Mouse (Mus musculus): ENCODE measurements around the gene Cdc42ep4. TPM values are rescaled to one million over a fixed set of nuclear protein-coding genes. Genes with fewer than 3 reads are reported as not detected.

Cdc42ep4 gene
- polyA plus RNA-seq, 2 experiments, result 47.3 to 49.6 TPM

GRCm38 (mm10) chr11:113774773-113775172 is 23.1 kb upstream of the Cdc42ep4 start:
- no peaks in the 10 kb centered on the region for H3K36me3 ChIP-seq (ENCODE audit: control insufficient read depth, insufficient read depth, low read length)
- H3K27ac ChIP-seq (replicated peaks; ENCODE audit: low read depth, low read length), result no peak overlapping the region
- no peaks in the 10 kb centered on the region for H3K27me3 ChIP-seq (ENCODE audit: control insufficient read depth, insufficient read depth, low read length)
- DNase-seq (ENCODE audit: low spot score), result no peak
- H3K9me3 ChIP-seq (ENCODE audit: control insufficient read depth, low read length), result no peaks in the 10 kb centered on the region
- TF ChIP-seq POLR2A (IDR thresholded peaks at IDR 0.05; ENCODE audit: borderline replicate concordance, extremely low read depth, insufficient read depth, insufficient read length), result no peak
- H3K9ac ChIP-seq (ENCODE audit: low read depth, low read length, severe bottlenecking), result no peak overlapping the region
- peaks cover 12% of the 10 kb centered on the region for H3K4me1 ChIP-seq (ENCODE audit: control insufficient read depth, insufficient read depth, low read length)
- no peak overlapping the region for H3K4me3 ChIP-seq (replicated peaks; ENCODE audit: low read length)
- ATAC-seq (ENCODE audit: low FRiP score, low read depth), result no peak
- 90% methylated on average over 3 of the region's 3 CpGs for WGBS
- no peak overlapping the region for H3K4me2 ChIP-seq (replicated peaks; ENCODE audit: low read depth, low read length, severe bottlenecking)

GRCm38 (mm10) chr11:113773191-113773590 is 21.5 kb upstream of the Cdc42ep4 start:
- no peak overlapping the region for H3K27ac ChIP-seq (replicated peaks; ENCODE audit: low read depth, low read length)
- no peaks in the 10 kb centered on the region for H3K27me3 ChIP-seq (ENCODE audit: control insufficient read depth, insufficient read depth, low read length)
- TF ChIP-seq POLR2A (IDR thresholded peaks at IDR 0.05; ENCODE audit: borderline replicate concordance, extremely low read depth, insufficient read depth, insufficient read length), result no peak
- ATAC-seq (ENCODE audit: low FRiP score, low read depth), result no peak
- no peak overlapping the region for H3K4me2 ChIP-seq (replicated peaks; ENCODE audit: low read depth, low read length, severe bottlenecking)
- no peaks in the 10 kb centered on the region for H3K9me3 ChIP-seq (ENCODE audit: control insufficient read depth, low read length)
- WGBS, result 75% methylated on average over 5 of the region's 5 CpGs
- H3K9ac ChIP-seq (ENCODE audit: low read depth, low read length, severe bottlenecking), result no peak overlapping the region
- peaks cover 7% of the 10 kb centered on the region for H3K4me1 ChIP-seq (ENCODE audit: control insufficient read depth, insufficient read depth, low read length)
- H3K36me3 ChIP-seq (ENCODE audit: control insufficient read depth, insufficient read depth, low read length), result no peaks in the 10 kb centered on the region
- DNase-seq (ENCODE audit: low spot score), result no peak
- H3K4me3 ChIP-seq (replicated peaks; ENCODE audit: low read length), result no peak overlapping the region

- peaks cover 24% of the 10 kb centered on the region for H3K4me1 ChIP-seq (ENCODE audit: control insufficient read depth, insufficient read depth, low read length)
- no peak overlapping the region for H3K9ac ChIP-seq (ENCODE audit: low read depth, low read length, severe bottlenecking)
- H3K4me3 ChIP-seq (replicated peaks; ENCODE audit: low read length), result no peak overlapping the region
- H3K4me2 ChIP-seq (replicated peaks; ENCODE audit: low read depth, low read length, severe bottlenecking), result no peak overlapping the region
- DNase-seq (ENCODE audit: low spot score), result peak; percentile 42
- no peaks in the 10 kb centered on the region for H3K9me3 ChIP-seq (ENCODE audit: control insufficient read depth, low read length)
- no peaks in the 10 kb centered on the region for H3K27me3 ChIP-seq (ENCODE audit: control insufficient read depth, insufficient read depth, low read length)
- H3K36me3 ChIP-seq (ENCODE audit: control insufficient read depth, insufficient read depth, low read length), result no peaks in the 10 kb centered on the region
- ATAC-seq (ENCODE audit: low FRiP score, low read depth), result no peak
- TF ChIP-seq POLR2A (IDR thresholded peaks at IDR 0.05; ENCODE audit: borderline replicate concordance, extremely low read depth, insufficient read depth, insufficient read length), result no peak
- H3K27ac ChIP-seq (replicated peaks; ENCODE audit: low read depth, low read length), result no peak overlapping the region
- 78% methylated on average over 13 of the region's 13 CpGs for WGBS
Measured at GRCm38 (mm10) chr11:113771187-113771586, 19.5 kb upstream of the Cdc42ep4 start.

DNA sequence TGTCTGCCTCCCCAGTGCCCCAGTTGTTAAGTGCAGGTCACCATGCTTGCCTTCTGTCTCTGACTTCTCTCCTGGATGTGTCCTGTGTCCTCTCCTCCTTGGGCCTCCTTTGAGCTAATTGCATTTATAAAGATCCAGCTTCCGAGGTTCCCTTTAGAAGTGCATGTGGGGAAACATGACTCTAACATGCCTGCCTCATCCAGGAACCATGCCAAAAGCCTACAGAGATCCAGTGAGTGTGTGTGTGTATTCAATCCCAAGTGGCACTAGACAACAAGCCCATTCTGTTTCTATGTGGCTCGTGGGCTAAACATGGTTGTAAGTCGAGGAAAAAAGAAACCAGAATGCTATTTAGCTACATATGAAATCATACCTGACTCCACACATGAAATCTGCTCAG is 16.7 kb upstream of the Cdc42ep4 start:
- no peak overlapping the region for H3K4me3 ChIP-seq (replicated peaks; ENCODE audit: low read length)
- no peak overlapping the region for H3K27ac ChIP-seq (replicated peaks; ENCODE audit: low read depth, low read length)
- no peaks in the 10 kb centered on the region for H3K27me3 ChIP-seq (ENCODE audit: control insufficient read depth, insufficient read depth, low read length)
- WGBS, result 52% methylated on average over 3 of the region's 3 CpGs
- H3K9me3 ChIP-seq (ENCODE audit: control insufficient read depth, low read length), result no peaks in the 10 kb centered on the region
- TF ChIP-seq POLR2A (IDR thresholded peaks at IDR 0.05; ENCODE audit: borderline replicate concordance, extremely low read depth, insufficient read depth, insufficient read length), result no peak
- ATAC-seq (ENCODE audit: low FRiP score, low read depth) (no peak), DNase-seq (ENCODE audit: low spot score) (no peak)
- H3K4me2 ChIP-seq (replicated peaks; ENCODE audit: low read depth, low read length, severe bottlenecking), result no peak overlapping the region
- peaks cover 31% of the 10 kb centered on the region for H3K4me1 ChIP-seq (ENCODE audit: control insufficient read depth, insufficient read depth, low read length)
- no peaks in the 10 kb centered on the region for H3K36me3 ChIP-seq (ENCODE audit: control insufficient read depth, insufficient read depth, low read length)
- H3K9ac ChIP-seq (ENCODE audit: low read depth, low read length, severe bottlenecking), result no peak overlapping the region

DNA sequence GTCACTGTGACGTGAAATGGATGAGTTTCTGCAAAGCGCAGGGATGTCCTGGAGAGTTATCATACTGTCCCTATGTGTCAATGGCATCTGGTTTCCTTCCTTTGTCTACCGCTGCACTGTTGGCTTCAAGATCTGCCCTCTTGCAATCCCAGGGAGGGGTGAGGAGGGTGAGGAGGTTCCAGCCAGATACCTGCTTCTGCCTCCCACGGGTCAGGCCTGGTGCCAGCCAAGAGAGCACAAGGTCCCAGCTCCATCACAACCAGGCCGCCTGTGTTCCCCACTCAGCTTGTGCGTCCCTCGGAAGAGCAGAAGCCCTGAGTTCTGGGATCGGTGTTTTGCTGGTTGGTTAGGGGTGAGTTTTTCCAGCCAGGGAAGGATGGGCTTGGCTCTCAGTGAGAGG is 15.6 kb upstream of the Cdc42ep4 start:
- Histone ChIP-seq H3K4me2 (replicated peaks; ENCODE audit: low read depth, low read length, severe bottlenecking) (no peak overlapping the region), H3K27me3 (ENCODE audit: control insufficient read depth, insufficient read depth, low read length) (no peaks in the 10 kb centered on the region), H3K4me1 (ENCODE audit: control insufficient read depth, insufficient read depth, low read length) (peaks cover 35% of the 10 kb centered on the region), H3K9me3 (ENCODE audit: control insufficient read depth, low read length) (no peaks in the 10 kb centered on the region), H3K27ac (replicated peaks; ENCODE audit: low read depth, low read length) (no peak overlapping the region; the same call in 1 of the 2 replicates), H3K4me3 (replicated peaks; ENCODE audit: low read length) (no peak overlapping the region), H3K36me3 (ENCODE audit: control insufficient read depth, insufficient read depth, low read length) (no peaks in the 10 kb centered on the region), H3K9ac (ENCODE audit: low read depth, low read length, severe bottlenecking) (no peak overlapping the region)
- TF ChIP-seq POLR2A (IDR thresholded peaks at IDR 0.05; ENCODE audit: borderline replicate concordance, extremely low read depth, insufficient read depth, insufficient read length), result no peak
- DNase-seq (ENCODE audit: low spot score), result no peak
- no peak for ATAC-seq (ENCODE audit: low FRiP score, low read depth)
- 49% methylated on average over 8 of the region's 8 CpGs for WGBS

All from limb, embryonic 14.5 days (tissue).